Mouse (Mus musculus) granulocyte monocyte progenitor cell, adult 5-6 weeks (primary cell): ENCODE data around the gene Hk1. TPM values are rescaled to one million over a fixed set of nuclear protein-coding genes. Genes with fewer than 3 reads are reported as not detected.

Experiments
- ATAC-seq: replicated peaks from 2 replicates; pipeline ENCODE4 v1.8.0; 2016; ENCODE audit warnings: mild to moderate bottlenecking, moderate TSS enrichment, inconsistent platforms; ENCODE audit not compliant: poor library complexity, severe bottlenecking
- total RNA-seq, 2 experiments: library from RNA; stranded (forward) in 1 of 2; stranded (reverse) in 1 of 2; fragments of 200-712, 200-1000 nt in 1 of 2; fragments of >200 nt in 1 of 2; fragmentation: Nextera tagmentation in 1 of 2; gene quantifications; 2 replicates each; pipeline ENCODE4 v1.2.3; 2014 to 2017

Gene Hk1
- total RNA-seq, 2 experiments from 2014 or later, result 67.3 to 72.6 TPM

DNA sequence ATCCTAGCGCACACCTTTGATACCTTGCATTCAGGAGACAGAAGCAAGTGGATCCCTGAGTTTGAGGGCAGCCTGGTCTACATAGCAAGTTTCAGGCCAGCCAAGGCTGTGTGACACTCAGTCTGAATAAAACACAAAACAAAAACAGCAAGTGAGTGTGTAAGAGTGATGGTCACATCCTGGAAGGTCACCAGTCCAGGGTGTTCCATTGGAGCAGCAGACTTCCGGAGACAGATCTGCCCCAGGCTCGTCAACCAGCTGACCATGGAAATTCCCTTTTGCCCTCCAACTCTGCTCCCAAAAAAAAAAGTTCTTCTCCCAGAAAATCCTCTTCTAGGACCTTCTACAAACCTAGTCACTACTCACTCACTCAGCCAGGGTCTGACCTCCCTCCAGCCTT is 147.9 kb downstream of the Hk1 start:
- no peak for ATAC-seq

DNA sequence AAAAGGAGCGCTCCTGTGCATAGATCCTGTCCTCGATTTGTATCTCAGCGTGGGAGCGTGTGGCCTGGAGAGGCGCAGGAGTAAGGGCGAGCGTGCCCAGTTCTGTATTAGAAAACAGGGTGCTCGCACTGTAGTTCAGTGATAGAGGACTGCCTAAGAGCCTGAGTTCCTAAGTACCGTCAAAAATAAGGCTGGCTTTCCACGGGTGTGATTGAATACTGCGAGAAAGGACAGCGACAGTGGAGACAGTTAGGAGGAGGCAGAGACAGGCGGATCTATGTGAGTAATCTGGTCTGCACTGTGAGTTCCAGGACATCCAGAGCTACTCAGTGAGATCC is 148.3 kb downstream of the Hk1 start:
- 0 out of 2 replicates have a peak, but pooled peaks have one; percentile 7 for ATAC-seq

DNA sequence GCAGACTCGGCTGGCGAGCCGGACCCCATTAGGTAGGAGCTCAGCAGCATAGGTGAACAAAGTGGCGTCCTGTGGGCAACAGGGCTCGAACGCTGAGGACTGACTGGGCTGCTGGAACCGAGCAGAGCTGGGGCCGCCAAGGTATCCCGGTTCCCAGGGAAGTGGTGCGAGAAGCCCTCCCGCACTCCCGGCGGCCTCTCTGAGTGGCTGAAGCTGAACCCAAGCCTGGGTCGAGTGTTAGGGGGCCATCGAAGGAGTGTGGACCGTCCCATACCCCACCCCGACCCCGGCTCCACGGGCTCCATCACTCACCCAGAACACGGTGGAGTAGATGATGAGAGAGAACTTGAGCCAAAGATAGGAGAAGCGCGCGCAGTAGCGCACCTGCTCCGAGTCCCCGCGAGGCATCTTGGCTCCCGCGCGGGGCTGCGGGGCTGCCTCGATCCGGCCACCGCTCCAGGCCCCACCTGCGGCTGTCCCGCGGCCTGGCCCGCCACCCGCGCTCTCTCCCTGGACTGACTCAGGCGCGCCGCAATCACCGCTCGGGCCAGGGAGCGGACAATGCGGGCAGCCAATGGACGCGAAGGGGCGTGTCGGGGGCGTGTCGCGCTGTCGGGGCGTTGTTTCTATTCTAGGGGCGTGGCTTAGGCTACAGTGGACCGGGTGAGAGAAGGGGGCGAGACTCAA is 148.9 kb downstream of the Hk1 start, which contains the start of gene Tspan15:
Tspan15 (minus strand) TSS at position 544 of the 687 bp plus-strand sequence.
- peak; percentile 98 for ATAC-seq

DNA sequence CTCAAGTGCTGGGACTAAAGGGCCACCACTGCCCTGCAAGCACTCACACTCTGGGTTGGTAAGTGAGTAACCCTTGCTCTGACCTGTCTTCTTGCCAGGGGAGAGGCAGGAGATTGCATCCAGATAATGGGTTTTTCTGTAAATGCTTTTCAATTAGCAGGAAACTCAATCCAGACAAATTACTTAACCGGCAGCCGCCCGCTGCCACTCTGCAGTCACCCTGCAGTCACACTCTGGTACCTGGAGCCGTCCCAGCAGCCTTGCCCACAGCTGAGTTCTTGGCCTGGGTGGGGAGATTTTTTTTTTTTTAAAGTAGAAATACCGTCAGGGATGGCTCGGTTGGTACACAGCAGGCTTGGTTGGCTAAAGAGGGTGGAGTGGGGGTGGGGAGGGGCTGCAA is 151.6 kb downstream of the Hk1 start:
- ATAC-seq, result no peak

DNA sequence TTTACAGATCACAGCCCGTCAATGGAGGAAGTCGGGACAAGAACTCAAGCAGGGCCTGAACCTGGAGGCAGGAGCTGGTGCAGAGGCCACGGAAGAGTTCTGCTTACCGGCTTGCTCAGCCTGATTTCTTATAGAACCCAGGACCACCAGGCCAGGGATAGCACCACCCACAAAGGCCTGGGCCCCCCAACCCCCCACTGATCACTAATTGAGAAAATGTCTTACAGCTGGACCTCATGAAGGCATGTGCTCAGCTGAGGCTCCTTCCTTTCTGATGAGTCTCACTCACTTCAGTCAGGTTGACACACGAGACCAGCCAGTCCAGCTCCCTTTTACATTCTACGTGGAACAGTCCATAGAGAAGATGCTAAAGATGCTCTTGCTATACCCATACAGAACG is 153.9 kb downstream of the Hk1 start:
- ATAC-seq, result no peak

DNA sequence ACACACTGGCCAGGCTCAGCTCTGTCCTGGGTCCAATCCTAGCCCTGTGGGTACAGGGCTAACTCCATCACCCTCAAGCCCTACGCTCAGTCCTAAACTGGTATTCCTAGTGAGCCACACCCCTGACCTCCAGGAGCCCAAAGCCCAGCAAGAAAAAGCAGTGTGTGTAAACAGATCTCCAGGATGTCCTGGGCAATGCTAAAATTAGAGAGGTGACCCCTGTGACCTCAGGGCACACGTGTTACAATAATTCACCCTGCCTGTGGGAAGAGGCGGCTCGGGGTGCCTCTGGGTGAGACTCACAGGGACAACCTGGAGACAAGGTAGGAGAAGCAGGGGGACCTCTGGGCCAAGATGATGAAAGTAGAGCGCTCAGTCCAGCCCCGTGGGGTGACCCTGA is 155.5 kb downstream of the Hk1 start:
- ATAC-seq, result no peak

DNA sequence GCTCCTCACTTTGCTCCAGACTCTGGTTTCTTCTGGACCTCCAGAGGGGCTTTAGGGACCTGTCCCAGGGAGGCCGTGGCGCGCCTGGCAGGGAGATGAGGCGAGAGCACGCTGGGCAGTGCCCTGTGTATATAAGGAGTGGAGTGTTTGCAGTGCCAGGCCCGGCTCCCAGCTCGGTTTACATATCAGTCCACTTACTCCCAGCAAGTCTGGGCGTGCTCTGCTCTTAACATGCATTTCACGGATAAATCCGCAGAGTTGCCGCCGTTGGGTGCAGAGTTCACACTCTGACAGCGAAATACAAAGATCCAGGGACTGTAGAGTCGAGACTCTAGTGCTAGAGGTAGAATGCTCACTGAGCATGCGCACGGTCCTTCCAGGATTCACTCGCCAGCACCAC is 156.9 kb downstream of the Hk1 start:
- no peak for ATAC-seq

DNA sequence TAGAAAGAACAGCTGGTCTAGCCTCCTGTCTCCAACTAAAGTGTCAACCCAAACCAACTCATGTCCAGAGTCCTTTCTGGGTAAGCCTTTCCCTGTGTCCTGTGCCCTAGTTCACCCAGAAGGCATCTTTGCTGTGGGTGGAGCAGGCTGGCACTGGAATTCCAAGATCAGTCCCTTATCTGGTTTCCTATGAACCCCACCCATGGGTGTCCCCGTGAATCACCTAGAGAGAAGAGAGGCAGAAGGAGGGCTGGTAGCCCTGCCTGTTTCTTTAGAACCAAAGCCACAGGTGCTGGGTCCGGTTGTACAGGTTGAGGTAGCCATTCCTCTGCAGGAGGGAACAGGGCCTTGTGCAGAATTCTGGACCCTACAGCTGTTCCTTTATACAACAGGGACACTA is 158.1 kb downstream of the Hk1 start:
- ATAC-seq, result no peak

DNA sequence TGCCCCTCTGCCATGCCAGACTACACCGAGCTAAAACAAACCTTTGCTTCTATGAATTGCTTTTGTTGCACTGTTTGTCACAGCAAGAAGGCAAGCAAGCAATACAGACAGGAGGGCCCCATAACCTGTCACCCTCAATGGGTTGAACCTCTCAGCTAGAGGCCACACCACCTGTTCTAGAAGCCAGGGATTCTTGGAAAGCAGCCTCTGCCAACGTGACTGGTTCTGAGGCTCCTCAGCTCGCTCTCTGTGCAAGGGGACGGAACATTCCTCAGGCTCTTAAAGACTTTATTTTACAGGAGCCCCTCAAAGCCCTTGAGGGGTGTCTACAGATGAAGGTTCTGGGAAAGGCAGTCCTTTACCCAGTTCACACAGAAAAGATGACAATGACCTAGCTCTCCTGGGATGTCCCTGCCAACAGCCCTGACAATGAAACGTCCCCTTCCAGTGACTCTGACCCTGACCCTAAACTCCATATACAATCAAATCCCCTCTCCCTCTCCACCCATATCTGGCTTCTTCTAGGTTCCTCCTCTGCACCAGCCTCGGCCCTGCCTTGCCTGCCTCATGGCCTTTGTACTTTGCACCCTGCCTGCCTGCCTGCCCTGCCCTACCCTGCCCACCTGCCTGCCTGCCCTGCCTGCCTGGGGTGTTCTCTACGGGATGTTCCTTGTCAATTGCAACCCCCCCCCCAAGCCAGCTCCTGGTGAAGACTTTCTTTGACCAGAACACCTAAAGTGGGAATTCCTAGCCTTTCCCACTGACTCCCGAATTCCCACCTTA is 158.8 kb downstream of the Hk1 start:
- no peak for ATAC-seq

Other genes starting within 250 kb of the Hk1 start
- not detected in 2 replicates for gene Neurog3, start 246.8 kb downstream of the Hk1 start, total RNA-seq (2014; fragmentation: Nextera tagmentation)
- gene Neurog3, start 246.8 kb downstream of the Hk1 start, total RNA-seq (2017), result not detected in 2 replicates
- gene Fam241b, start 236.0 kb downstream of the Hk1 start, total RNA-seq (2014; fragmentation: Nextera tagmentation), result not detected in 2 replicates
- not detected in 2 replicates for gene Fam241b, start 236.0 kb downstream of the Hk1 start, total RNA-seq (2017)
- gene Tspan15, start 148.7 kb downstream of the Hk1 start, total RNA-seq (2014; fragmentation: Nextera tagmentation), result not detected in 2 replicates
- 0.13 TPM in 1 of 2 replicates, not detected in the other for gene Tspan15, start 148.7 kb downstream of the Hk1 start, total RNA-seq (2017)
- gene Tacr2, start 127.5 kb downstream of the Hk1 start, total RNA-seq (2014; fragmentation: Nextera tagmentation), result not detected in 2 replicates
- gene Tacr2, start 127.5 kb downstream of the Hk1 start, total RNA-seq (2017), result 0.22 TPM in 1 of 2 replicates, not detected in the other
- gene Hkdc1, start 42.6 kb upstream of the Hk1 start, total RNA-seq (2014; fragmentation: Nextera tagmentation), result not detected in 2 replicates
- not detected in 2 replicates for gene Hkdc1, start 42.6 kb upstream of the Hk1 start, total RNA-seq (2017)
- gene 4930507D05Rik, start 69.6 kb upstream of the Hk1 start, total RNA-seq (2014; fragmentation: Nextera tagmentation), result 2.0 and 4.2 TPM in 2 replicates
- 0.31 and 0.34 TPM in 2 replicates for gene 4930507D05Rik, start 69.6 kb upstream of the Hk1 start, total RNA-seq (2017)
- gene Supv3l1, start 69.8 kb upstream of the Hk1 start, total RNA-seq (2014; fragmentation: Nextera tagmentation), result 48.8 and 53.9 TPM in 2 replicates
- gene Supv3l1, start 69.8 kb upstream of the Hk1 start, total RNA-seq (2017), result 39.0 and 52.8 TPM in 2 replicates
- 59.0 and 64.1 TPM in 2 replicates for gene Vps26a, start 106.9 kb upstream of the Hk1 start, total RNA-seq (2014; fragmentation: Nextera tagmentation)
- 69.8 and 92.6 TPM in 2 replicates for gene Vps26a, start 106.9 kb upstream of the Hk1 start, total RNA-seq (2017)
- gene Srgn, start 147.5 kb upstream of the Hk1 start, total RNA-seq (2014; fragmentation: Nextera tagmentation), result 2,018 and 2,531 TPM in 2 replicates
- 2,281 and 2,967 TPM in 2 replicates for gene Srgn, start 147.5 kb upstream of the Hk1 start, total RNA-seq (2017)
- gene Kif1bp, start 198.5 kb upstream of the Hk1 start, total RNA-seq (2014; fragmentation: Nextera tagmentation), result 16.6 and 27.9 TPM in 2 replicates
- gene Kif1bp, start 198.5 kb upstream of the Hk1 start, total RNA-seq (2017), result 16.4 and 16.9 TPM in 2 replicates
- gene Ddx21, start 222.4 kb upstream of the Hk1 start, total RNA-seq (2014; fragmentation: Nextera tagmentation), result 103 and 110 TPM in 2 replicates
- 167 and 199 TPM in 2 replicates for gene Ddx21, start 222.4 kb upstream of the Hk1 start, total RNA-seq (2017)